Mouse (Mus musculus) kidney, adult 2 months (tissue): Measurements from ENCODE around the gene Hfe2.

Experiments used
- CTCF ChIP-seq: fragments of 200-500 bp; conservative IDR thresholded peaks from 2 replicates; pipeline ENCODE4 v1.5.1; 2011; ENCODE audit warnings: low read depth, mild to moderate bottlenecking, control low read depth, low read length, moderate library complexity, mixed read lengths; ENCODE audit not compliant: insufficient read depth, insufficient read length
- POLR2A ChIP-seq: fragments of 200-500 bp; IDR thresholded peaks from one replicate; pipeline ENCODE4 v1.6.1; 2011; ENCODE audit warnings: low read depth, low read length, control low read depth

DNA sequence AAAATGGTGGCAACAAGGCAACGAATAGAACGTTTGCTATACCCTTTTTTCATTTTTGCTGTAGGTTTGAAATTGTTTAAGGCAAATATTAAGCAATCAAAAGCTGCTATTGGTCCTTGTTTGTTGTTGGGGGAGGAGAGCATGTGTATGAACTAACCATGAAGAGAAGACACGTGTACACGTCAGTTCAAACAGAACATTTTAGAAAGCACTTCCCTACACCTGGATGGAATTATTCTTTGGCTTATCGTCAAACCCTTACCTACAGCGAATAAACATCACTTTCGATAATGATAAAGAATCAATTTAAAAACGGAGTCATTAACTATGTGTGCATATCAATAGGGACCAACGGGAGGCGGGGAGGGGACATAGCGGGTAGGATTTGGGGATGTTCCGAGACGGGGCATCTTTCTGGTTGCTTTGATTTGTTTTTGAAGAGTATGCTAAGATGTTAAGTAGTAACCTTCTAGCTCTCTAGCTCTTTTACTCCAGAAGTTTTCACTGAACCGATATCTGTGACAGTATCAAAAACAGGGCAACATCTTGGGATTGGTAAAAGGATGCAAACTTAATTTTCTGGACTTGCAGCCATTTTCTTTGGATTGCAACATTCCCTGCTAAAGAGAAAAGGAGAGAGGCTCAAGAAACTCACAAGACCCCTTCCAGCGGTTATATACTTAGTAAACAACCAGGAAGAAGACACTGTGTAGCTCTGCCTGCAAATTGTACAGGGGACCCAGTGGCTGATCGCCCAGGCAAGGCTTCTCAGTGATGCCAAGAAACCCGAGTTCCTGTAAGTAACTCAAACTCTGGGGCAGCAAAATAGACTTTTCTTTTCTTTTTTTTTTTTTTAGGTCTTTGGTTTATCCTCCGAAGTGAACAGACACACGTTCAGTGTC lies 22.5 kb upstream of the Hfe2 start:
- TF ChIP-seq POLR2A (no peak), CTCF (no peak)
